Mouse (Mus musculus) MEL (cell line): ENCODE measurements around the gene Bach2. TPM values are rescaled to one million over a fixed set of nuclear protein-coding genes. Genes with fewer than 3 reads are reported as not detected.
A peak's percentile ranks its signal among the peaks of the same experiment; 100 is the strongest.

ENCODE experiments used
- DNase-seq: peaks from one replicate; pipeline ENCODE4 v3.0.0; 2011; ENCODE audit warnings: low read depth, low spot score
- H3K27ac ChIP-seq: 2 replicates; pipeline ENCODE4 v1.5.1; 2012; ENCODE audit warnings: low read depth, mild to moderate bottlenecking, control low read depth, low read length, moderate library complexity; ENCODE audit not compliant: control insufficient read depth
- H3K27me3 ChIP-seq, 2 experiments: fragments of 150-350 bp in 1 of 2; sonication (generic) in 1 of 2; 2 replicates each; pipeline ENCODE4 v1.6.1; 2012; ENCODE audit warnings: low read length in 2 of 2, mild to moderate bottlenecking in 2 of 2, improper control_type of control experiment in 1 of 2, moderate library complexity in 1 of 2; ENCODE audit not compliant: insufficient read depth in 2 of 2, control insufficient read depth in 1 of 2
- H3K36me3 ChIP-seq, 2 experiments: 2 replicates each; pipeline ENCODE4 v1.6.1; 2012 to 2014; ENCODE audit warnings: low read length in 2 of 2, improper control_type of control experiment in 1 of 2, inconsistent platforms in 1 of 2, mild to moderate bottlenecking in 1 of 2; ENCODE audit not compliant: insufficient read depth in 2 of 2, control insufficient read depth in 1 of 2
- H3K4me1 ChIP-seq, 2 experiments: fragments of 150-350 bp in 1 of 2; sonication (generic) in 1 of 2; 2 replicates each; pipeline ENCODE4 v1.6.1; 2012; ENCODE audit warnings: low read length in 2 of 2, improper control_type of control experiment in 1 of 2, mild to moderate bottlenecking in 1 of 2; ENCODE audit not compliant: insufficient read depth in 2 of 2, control insufficient read depth in 1 of 2
- H3K4me3 ChIP-seq, 2 experiments: fragments of 150-350 bp in 1 of 2; sonication (generic) in 1 of 2; 2 replicates each; pipeline ENCODE4 v1.5.1; 2012; ENCODE audit warnings: low read depth in 2 of 2, low read length in 2 of 2, mild to moderate bottlenecking in 2 of 2, moderate library complexity in 2 of 2, control low read depth in 1 of 2, improper control_type of control experiment in 1 of 2; ENCODE audit not compliant: control insufficient read depth in 1 of 2, insufficient read depth in 1 of 2
- H3K79me2 ChIP-seq: 2 replicates; pipeline ENCODE4 v1.6.1; 2012; ENCODE audit warnings: mild to moderate bottlenecking, low read length, moderate library complexity; ENCODE audit not compliant: control insufficient read depth, poor library complexity, insufficient read depth
- H3K9ac ChIP-seq: 2 replicates; pipeline ENCODE4 v1.6.1; 2012; ENCODE audit warnings: low read depth, mild to moderate bottlenecking, control low read depth, low read length, moderate library complexity; ENCODE audit not compliant: control insufficient read depth, poor library complexity, severe bottlenecking
- H3K9me3 ChIP-seq: fragments of 150-350 bp; sonication (generic); replicated peaks from 2 replicates; pipeline ENCODE4 v1.6.1; 2012; ENCODE audit warnings: mild to moderate bottlenecking, low read length, improper control_type of control experiment, moderate library complexity; ENCODE audit not compliant: insufficient read depth
- BHLHE40 ChIP-seq: IDR thresholded peaks from 2 replicates; pipeline ENCODE4 v1.6.1; 2012; ENCODE audit warnings: low read depth, mild to moderate bottlenecking, inconsistent platforms, low read length, improper control_type of control experiment, borderline replicate concordance
- EP300 ChIP-seq, 2 experiments: IDR thresholded peaks; 2 replicates each; pipeline ENCODE4 v1.6.1; 2011; ENCODE audit warnings: improper control_type of control experiment in 2 of 2, low read length in 2 of 2, low read depth in 1 of 2, mild to moderate bottlenecking in 1 of 2
- ETS1 ChIP-seq: IDR thresholded peaks from 2 replicates; pipeline ENCODE4 v1.6.1; 2012; ENCODE audit warnings: low read depth, mild to moderate bottlenecking, inconsistent platforms, low read length, improper control_type of control experiment, moderate library complexity
- HCFC1 ChIP-seq: IDR thresholded peaks from 2 replicates; pipeline ENCODE4 v1.6.1; 2012; ENCODE audit warnings: low read depth, mild to moderate bottlenecking, inconsistent platforms, low read length, improper control_type of control experiment, moderate library complexity
- JUND ChIP-seq: IDR thresholded peaks from 2 replicates; pipeline ENCODE4 v1.6.1; 2011; ENCODE audit warnings: low read depth, mild to moderate bottlenecking, improper control_type of control experiment, low read length
- KAT2A ChIP-seq: conservative IDR thresholded peaks from 2 replicates; pipeline ENCODE4 v1.6.1; 2012; ENCODE audit warnings: low read depth, low read length, improper control_type of control experiment, inconsistent platforms
- MXI1 ChIP-seq: IDR thresholded peaks from 2 replicates; pipeline ENCODE4 v1.6.1; 2011; ENCODE audit warnings: mild to moderate bottlenecking, low read depth, low read length, improper control_type of control experiment
- MYB ChIP-seq: IDR thresholded peaks from 2 replicates; pipeline ENCODE4 v1.6.1; 2011; ENCODE audit warnings: mild to moderate bottlenecking, low read depth, low read length, improper control_type of control experiment
- NELFE ChIP-seq: IDR thresholded peaks from 2 replicates; pipeline ENCODE4 v1.6.1; 2011; ENCODE audit warnings: low read depth, low read length, improper control_type of control experiment
- POLR2A ChIP-seq, 2 experiments: IDR thresholded peaks; 2 replicates each; pipeline ENCODE4 v1.6.1; 2011 to 2012; ENCODE audit warnings: low read length in 2 of 2, mild to moderate bottlenecking in 2 of 2, control low read depth in 1 of 2, improper control_type of control experiment in 1 of 2, low read depth in 1 of 2, moderate library complexity in 1 of 2; ENCODE audit not compliant: control insufficient read depth in 1 of 2, insufficient read depth in 1 of 2, poor library complexity in 1 of 2
- RAD21 ChIP-seq: IDR thresholded peaks from 2 replicates; pipeline ENCODE4 v1.6.1; 2011; ENCODE audit warnings: mild to moderate bottlenecking, low read depth, low read length, improper control_type of control experiment
- RCOR1 ChIP-seq: IDR thresholded peaks from 2 replicates; pipeline ENCODE4 v1.6.1; 2012; ENCODE audit warnings: low read depth, mild to moderate bottlenecking, inconsistent platforms, low read length, improper control_type of control experiment
- SMC3 ChIP-seq: IDR thresholded peaks from 2 replicates; pipeline ENCODE4 v1.6.1; 2011; ENCODE audit warnings: low read depth, low read length, improper control_type of control experiment
- TAL1 ChIP-seq: IDR thresholded peaks from 2 replicates; pipeline ENCODE4 v1.6.1; 2012; ENCODE audit warnings: mild to moderate bottlenecking, inconsistent platforms, low read length, moderate library complexity, mixed read lengths
- UBTF ChIP-seq: IDR thresholded peaks from 2 replicates; pipeline ENCODE4 v1.6.1; 2012; ENCODE audit warnings: low read depth, mild to moderate bottlenecking, inconsistent platforms, low read length, improper control_type of control experiment, moderate library complexity, borderline replicate concordance; ENCODE audit not compliant: insufficient read depth
- USF2 ChIP-seq, 2 experiments: IDR thresholded peaks; 2 replicates each; pipeline ENCODE4 v1.6.1; 2011 to 2012; ENCODE audit warnings: improper control_type of control experiment in 2 of 2, low read length in 2 of 2, borderline replicate concordance in 1 of 2, inconsistent platforms in 1 of 2, low read depth in 1 of 2, mild to moderate bottlenecking in 1 of 2; ENCODE audit not compliant: insufficient read depth in 1 of 2
- ZC3H11A ChIP-seq: IDR thresholded peaks from 2 replicates; pipeline ENCODE4 v1.6.1; 2012; ENCODE audit warnings: low read depth, mild to moderate bottlenecking, inconsistent platforms, low read length, improper control_type of control experiment
- ZKSCAN1 ChIP-seq: IDR thresholded peaks from 2 replicates; pipeline ENCODE4 v1.6.1; 2012; ENCODE audit warnings: low read depth, mild to moderate bottlenecking, inconsistent platforms, low read length, improper control_type of control experiment, moderate library complexity
- ZMIZ1 ChIP-seq: IDR thresholded peaks from 2 replicates; pipeline ENCODE4 v1.6.1; 2012; ENCODE audit warnings: low read depth, mild to moderate bottlenecking, inconsistent platforms, low read length, improper control_type of control experiment, moderate library complexity
- ZNF384 ChIP-seq: IDR thresholded peaks from 2 replicates; pipeline ENCODE4 v1.6.1; 2012; ENCODE audit warnings: low read depth, mild to moderate bottlenecking, inconsistent platforms, low read length, improper control_type of control experiment
- polyA plus RNA-seq, 2 experiments: library from polyadenylated mRNA; stranded (reverse) in 1 of 2; unstranded in 1 of 2; fragments of >175 nt in 1 of 2; fragments of >200 nt in 1 of 2; gene quantifications; 2 replicates each; pipeline versions ENCODE4 v1.2.1 to v1.2.4; 2012; ENCODE audit warnings: low replicate concordance in 2 of 2, low read depth in 1 of 2; ENCODE audit not compliant: insufficient read length in 2 of 2, insufficient read depth in 1 of 2, missing spikeins in 1 of 2
- total RNA-seq: library from RNA; depleted of rRNA; stranded (reverse); fragments of 300-350 nt; gene quantifications from 2 replicates; pipeline ENCODE4 v1.2.3, GENCODE M21; 2012

The Bach2 gene
- total and polyA plus RNA-seq, 3 experiments = 0.04 TPM; not detected in 2

GRCm38 (mm10) chr4:32304221-32304703, 65.7 kb downstream of the Bach2 start:
- peak; percentile 63 for DNase-seq
- no peaks in the 10 kb centered on the region for H3K36me3 ChIP-seq
- H3K27me3 ChIP-seq = peaks cover 0 to 11% of the 10 kb centered on the region in 2 experiments; a peak in 3 of 4 replicates
- H3K27ac ChIP-seq = no peak overlapping the region
- no peak overlapping the region for H3K4me3 ChIP-seq
- H3K4me1 ChIP-seq = no peaks in the 10 kb centered on the region
- no peak overlapping the region for H3K9ac ChIP-seq
- no peaks in the 10 kb centered on the region for H3K79me2 ChIP-seq
- TF ChIP-seq TAL1 = no peak
- no peak for TF ChIP-seq POLR2A (IDR thresholded peaks at IDR 0.05; ENCODE audit: control insufficient read depth in 1 of 2, insufficient read depth in 1 of 2, low read depth in 1 of 2, low read length in 2 of 2, poor library complexity in 1 of 2)
- TF ChIP-seq HCFC1 = no peak
- no peak for TF ChIP-seq MYB
- no peak for TF ChIP-seq ZMIZ1
- TF ChIP-seq SMC3 = no peak
- TF ChIP-seq, all 39 proteins: peak for 0
- no peaks in the 10 kb centered on the region for H3K9me3 ChIP-seq

- Histone ChIP-seq H3K79me2 (no peaks in the 10 kb centered on the region), H3K27me3 (peaks cover 2 to 8% of the 10 kb centered on the region in 2 experiments), H3K9ac (no peak overlapping the region), H3K9me3 (no peaks in the 10 kb centered on the region), H3K4me3 (no peak overlapping the region), H3K4me1 (no peaks in the 10 kb centered on the region), H3K27ac (no peak overlapping the region), H3K36me3 (no peaks in the 10 kb centered on the region)
- TF ChIP-seq ZMIZ1 (no peak), KAT2A (no peak), JUND (no peak), ZC3H11A (no peak), ZKSCAN1 (no peak), ZNF384 (no peak), RCOR1 (no peak), NELFE (no peak), BHLHE40 (no peak), MXI1 (no peak), ETS1 (no peak), USF2 (IDR thresholded peaks at IDR 0.05; ENCODE audit: borderline replicate concordance in 1 of 2, insufficient read depth in 1 of 2, low read depth in 1 of 2, low read length in 2 of 2) (no peak), UBTF (no peak), TAL1 (no peak), EP300 (IDR thresholded peaks at IDR 0.05; ENCODE audit: low read depth in 1 of 2, low read length in 2 of 2) (no peak), RAD21 (no peak)
- DNase-seq = no peak
These were observed 66.5 kb downstream of the Bach2 start for GRCm38 (mm10) chr4:32305036-32305615.
